Mouse (Mus musculus) ovary, postnatal 14 days (tissue): Measurements from ENCODE around the gene Agfg1.
"Not testable (repeated sequence)": the region's sequence is repeated elsewhere in the genome, so short reads cannot be mapped to it uniquely, and the experiment has no call there.

Experiments
- DNase-seq: peaks from one replicate; pipeline ENCODE4 v3.0.0; 2022; ENCODE audit warnings: low spot score

Gene Agfg1

DNA sequence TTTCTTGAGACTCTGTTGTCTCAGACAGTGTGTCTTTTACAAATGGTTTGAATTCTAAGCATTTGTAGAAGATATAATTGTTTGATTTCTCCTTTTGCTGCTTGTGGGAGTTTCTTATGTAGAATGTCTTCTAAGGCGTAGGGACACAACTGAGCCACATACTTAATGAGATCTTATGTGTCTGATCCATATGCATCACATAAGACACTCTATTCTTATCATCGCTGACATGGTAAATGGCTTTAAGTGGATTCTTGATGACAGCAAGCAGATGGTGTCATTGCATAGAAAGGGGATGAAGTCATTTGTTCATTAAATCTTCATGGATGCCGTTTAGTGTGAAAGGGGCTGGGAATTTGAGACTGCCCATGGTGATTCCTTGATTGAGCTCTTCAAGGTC lies 66.6 kb downstream of the Agfg1 start:
- no peak for DNase-seq

DNA sequence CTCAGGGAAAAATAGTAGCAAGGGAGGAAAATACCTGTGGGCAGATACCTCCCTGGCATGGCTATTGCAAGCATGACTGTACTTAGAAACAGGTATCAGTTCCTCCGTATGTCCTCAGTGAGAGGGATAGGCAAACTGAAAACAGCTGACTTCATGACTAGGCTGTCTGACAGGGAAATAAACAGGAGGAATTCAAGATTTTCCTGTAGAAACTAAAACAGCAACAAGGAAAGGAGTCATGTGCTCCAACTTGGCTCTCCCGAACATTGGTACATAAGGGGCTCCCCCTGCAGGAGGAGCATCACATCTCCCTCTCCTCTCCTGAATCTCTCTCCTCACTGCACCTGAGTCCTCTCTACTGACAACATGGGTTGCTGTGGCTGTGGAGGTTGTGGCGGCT lies 73.7 kb downstream of the Agfg1 start, which contains the start of gene A030005L19Rik:
Gene A030005L19Rik (plus strand): TSS at position 301 of the 400 bp plus-strand sequence.
- DNase-seq, result no peak

DNA sequence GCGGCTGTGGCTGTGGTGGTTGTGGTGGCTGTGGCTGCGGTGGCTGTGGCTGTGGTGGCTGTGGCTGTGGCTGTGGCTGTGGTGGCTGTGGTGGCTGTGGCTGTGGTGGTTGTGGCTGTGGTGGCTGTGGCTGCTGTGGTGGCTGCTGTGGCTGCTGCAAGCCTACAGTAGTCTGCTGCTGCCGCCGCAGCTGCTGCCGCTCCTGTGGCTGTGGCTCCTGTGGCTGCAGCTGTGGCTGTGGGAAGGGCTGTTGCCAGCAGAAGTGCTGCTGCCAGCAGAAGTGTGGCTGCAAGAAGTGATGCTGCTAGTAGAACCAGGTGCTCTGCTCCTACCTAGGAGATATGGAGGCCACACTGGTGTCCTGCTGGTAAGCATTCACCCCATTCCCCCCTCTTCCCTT lies 74.2 kb downstream of the Agfg1 start:
- not testable (repeated sequence) for DNase-seq

DNA sequence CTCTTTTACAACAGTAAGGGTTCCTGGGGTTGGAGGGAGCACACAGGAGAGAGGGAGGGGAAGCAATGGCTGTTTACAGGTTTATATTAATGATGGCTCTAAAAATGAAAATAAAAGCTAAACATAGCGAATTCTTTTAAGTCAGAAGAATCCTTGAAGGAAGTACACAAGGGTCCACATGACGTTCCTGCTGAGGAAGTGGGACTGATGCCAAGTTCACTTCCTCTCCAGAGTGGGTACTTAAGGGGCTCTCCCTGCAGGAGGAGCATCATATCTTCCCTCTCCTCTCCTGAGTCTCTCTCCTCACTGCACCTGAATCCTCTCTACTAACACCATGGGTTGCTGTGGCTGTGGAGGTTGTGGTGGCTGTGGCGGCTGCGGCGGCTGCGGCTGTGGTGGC lies 85.4 kb downstream of the Agfg1 start, which contains the start of gene A030014E15Rik:
Gene A030014E15Rik (plus strand): TSS at position 268 of the 400 bp plus-strand sequence.
- DNase-seq, result no peak

DNA sequence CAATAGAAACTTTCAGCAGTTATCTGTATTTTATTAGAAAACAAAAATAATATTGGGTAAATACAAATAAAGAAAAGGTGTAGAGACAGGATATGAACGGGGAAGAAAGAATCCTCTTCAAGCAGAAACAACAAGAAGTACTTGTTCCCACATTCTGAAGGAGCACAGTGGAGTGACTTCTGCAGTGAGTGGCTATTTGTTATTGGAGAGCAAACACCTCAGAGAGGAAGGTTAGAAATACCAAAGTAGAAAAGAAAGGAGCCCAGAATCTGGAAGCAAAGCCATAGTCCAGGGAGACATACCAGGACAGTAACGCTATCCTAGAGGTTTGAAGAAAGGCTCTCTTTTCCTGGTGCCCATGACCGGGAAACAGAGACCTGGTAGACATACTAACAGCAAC lies 91.3 kb downstream of the Agfg1 start:
- DNase-seq, result not testable (repeated sequence)

DNA sequence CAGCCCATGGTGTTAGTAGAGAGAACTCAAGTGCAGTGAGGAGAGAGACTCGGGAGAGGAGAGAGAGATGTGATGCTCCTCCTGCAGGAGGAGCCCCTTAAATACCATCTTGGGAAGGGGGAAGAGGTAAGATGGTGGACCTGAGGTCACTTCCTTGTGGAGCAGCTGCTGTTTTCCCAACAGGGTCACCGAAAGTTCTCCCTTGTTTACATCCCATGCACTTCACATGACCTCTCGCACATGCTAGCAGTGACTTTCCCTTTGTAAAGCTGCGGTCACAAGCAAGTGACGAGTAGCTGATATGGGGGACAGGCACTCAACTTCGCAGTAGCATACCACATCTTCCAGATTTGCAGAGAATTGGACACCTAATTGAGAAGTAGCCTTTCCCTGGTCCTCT lies 92.0 kb downstream of the Agfg1 start, which contains the start of gene Gm6217:
Gene Gm6217 (minus strand): TSS at position 74 of the 400 bp plus-strand sequence.
- not testable (repeated sequence) for DNase-seq

DNA sequence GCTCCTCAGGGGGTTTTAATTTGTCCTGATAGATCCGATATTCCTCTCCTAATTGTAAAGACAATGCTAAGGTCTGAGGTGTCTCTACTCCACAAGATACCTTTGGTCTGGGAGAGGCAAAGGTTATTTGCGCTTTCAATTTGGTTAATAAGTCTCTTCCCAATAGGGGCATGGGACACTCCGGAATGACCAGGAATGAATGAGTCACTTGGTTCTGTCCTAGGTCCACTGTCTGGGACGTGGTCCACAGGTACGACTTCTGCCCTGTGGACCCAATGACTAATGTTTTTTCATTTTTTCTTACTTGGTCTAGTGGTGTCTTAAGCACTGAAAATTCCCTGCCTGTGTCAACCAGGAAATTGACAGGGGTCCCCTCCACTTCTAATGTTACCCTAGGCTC lies 99.4 kb downstream of the Agfg1 start:
- no peak for DNase-seq

DNA sequence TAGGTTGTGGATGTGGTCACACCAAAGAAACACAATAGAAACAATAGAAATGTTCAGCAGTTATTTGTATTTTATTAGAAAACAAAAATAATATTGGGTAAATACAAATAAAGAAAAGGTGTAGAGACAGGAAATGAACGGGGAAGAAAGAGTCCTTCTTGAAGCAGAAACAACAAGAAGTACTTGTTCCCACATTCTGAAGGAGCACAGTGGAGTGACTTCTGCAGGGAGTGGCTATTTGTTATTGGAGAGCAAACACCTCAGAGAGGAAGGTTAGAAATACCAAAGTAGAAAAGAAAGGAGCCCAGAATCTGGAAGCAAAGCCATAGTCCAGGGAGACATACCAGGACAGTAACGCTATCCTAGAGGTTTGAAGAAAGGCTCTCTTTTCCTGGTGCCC lies 103.2 kb downstream of the Agfg1 start:
- DNase-seq, result not testable (repeated sequence)

DNA sequence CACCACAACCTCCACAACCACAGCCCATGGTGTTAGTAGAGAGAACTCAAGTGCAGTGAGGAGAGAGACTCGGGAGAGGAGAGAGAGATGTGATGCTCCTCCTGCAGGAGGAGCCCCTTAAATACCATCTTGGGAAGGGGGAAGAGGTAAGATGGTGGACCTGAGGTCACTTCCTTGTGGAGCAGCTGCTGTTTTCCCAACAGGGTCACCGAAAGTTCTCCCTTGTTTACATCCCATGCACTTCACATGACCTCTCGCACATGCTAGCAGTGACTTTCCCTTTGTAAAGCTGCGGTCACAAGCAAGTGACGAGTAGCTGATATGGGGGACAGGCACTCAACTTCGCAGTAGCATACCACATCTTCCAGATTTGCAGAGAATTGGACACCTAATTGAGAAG lies 104.0 kb downstream of the Agfg1 start, which contains the start of gene A030003K21Rik:
Gene A030003K21Rik (minus strand): TSS at position 94 of the 400 bp plus-strand sequence.
- DNase-seq, result not testable (repeated sequence)

DNA sequence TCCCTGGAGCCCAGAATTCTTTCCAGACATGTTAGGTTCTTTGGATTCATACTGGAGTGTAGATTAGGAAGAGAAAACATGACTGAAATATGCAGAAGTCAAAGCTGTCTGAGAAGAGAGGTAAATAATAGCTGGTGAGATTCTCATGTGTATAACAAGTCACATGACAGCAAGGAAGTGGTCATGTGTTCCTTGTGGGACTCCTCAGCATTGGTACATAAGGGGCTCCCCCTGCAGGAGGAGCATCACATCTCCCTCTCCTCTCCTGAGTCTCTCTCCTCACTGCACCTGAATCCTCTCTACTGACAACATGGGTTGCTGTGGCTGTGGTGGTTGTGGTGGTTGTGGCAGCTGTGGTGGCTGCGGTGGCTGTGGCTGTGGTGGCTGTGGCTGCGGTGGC lies 106.7 kb downstream of the Agfg1 start:
- DNase-seq, result not testable (repeated sequence)

DNA sequence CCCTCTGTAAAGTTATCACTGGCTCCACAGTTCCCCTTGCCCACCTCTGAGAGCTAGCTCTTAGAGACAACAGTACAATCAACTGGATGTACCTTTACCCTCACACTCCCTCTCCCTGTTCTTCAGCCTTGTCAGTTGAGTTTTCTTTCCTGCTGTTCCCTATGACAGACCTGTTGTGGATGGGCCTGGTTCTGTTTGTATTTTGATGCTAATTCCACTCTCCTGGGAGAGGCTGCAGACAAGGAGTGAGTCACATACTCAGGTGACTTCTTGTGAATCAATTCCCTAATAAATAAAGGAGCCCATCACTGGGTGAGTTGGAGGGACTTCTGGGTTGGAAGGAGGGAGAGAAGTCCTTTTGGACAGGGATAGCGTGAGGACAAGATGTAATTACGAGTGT lies 109.3 kb downstream of the Agfg1 start:
- DNase-seq, result no peak
